Mouse (Mus musculus) stomach, postnatal 0 days (tissue): Measurements from ENCODE around the gene Fam57a. TPM values are rescaled to one million over a fixed set of nuclear protein-coding genes. Genes with fewer than 3 reads are reported as not detected.

Source experiments
- ATAC-seq: fragments of 200-750 bp; cut with Nextera tagmentation; 2 replicates; pipeline ENCODE4 v1.8.0; 2017; ENCODE audit not compliant: low FRiP score, low TSS enrichment
- DNase-seq: peaks from one replicate; pipeline ENCODE4 v3.0.0-alpha.2; 2016; ENCODE audit warnings: low spot score
- H3K27ac ChIP-seq: fragments of 300-500 bp; sonication (generic); replicated peaks from 2 replicates; pipeline ENCODE4 v1.5.1; 2014; ENCODE audit warnings: mild to moderate bottlenecking, control low read depth
- H3K27me3 ChIP-seq: fragments of 300-500 bp; sonication (generic); 2 replicates; pipeline ENCODE4 v1.6.1; 2014; ENCODE audit warnings: low read length; ENCODE audit not compliant: control insufficient read depth, insufficient read depth
- H3K36me3 ChIP-seq: fragments of 300-500 bp; sonication (generic); 2 replicates; pipeline ENCODE4 v1.6.1; 2014; ENCODE audit warnings: low read length, mixed read lengths; ENCODE audit not compliant: control insufficient read depth, insufficient read depth
- H3K4me1 ChIP-seq: fragments of 300-500 bp; sonication (generic); replicated peaks from 2 replicates; pipeline ENCODE4 v1.6.1; 2014; ENCODE audit warnings: antibody characterized with exemption; ENCODE audit not compliant: control insufficient read depth, insufficient read depth
- H3K4me2 ChIP-seq: fragments of 300-500 bp; sonication (generic); replicated peaks from 2 replicates; pipeline ENCODE4 v1.6.1; 2014; ENCODE audit warnings: low read depth, mild to moderate bottlenecking, control low read depth, moderate library complexity
- H3K4me3 ChIP-seq: fragments of 300-500 bp; sonication (generic); 2 replicates; pipeline ENCODE4 v1.5.1; 2014; ENCODE audit warnings: low read depth, low read length, control low read depth
- H3K9ac ChIP-seq: fragments of 300-500 bp; sonication (generic); 2 replicates; pipeline ENCODE4 v1.6.1; 2014; ENCODE audit warnings: mild to moderate bottlenecking, low read length, control low read depth, mixed read lengths
- H3K9me3 ChIP-seq: fragments of 300-500 bp; sonication (generic); 2 replicates; pipeline ENCODE4 v1.6.1; 2016; ENCODE audit warnings: low read length; ENCODE audit not compliant: control insufficient read depth
- CTCF ChIP-seq: IDR thresholded peaks from 2 replicates; pipeline ENCODE4 v1.5.1; 2016; ENCODE audit warnings: antibody characterized with exemption, low read depth, mild to moderate bottlenecking, moderate library complexity
- EP300 ChIP-seq: optimal IDR thresholded peaks from 2 replicates; pipeline ENCODE3; 2016; ENCODE audit warnings: antibody characterized with exemption
- WGBS: fragments of 180-500 bp; shearing (Covaris S2); extraction: QIAGEN DNeasy Blood & Tissue Kit; methylation state at CpG from one replicate; pipeline ENCODE4 v1.1.7; 2014; 5-methylcytosine and 5-hydroxymethylcytosine counted together
- polyA plus RNA-seq: library from polyadenylated mRNA; unstranded; fragments of >200 nt; fragmentation: Nextera tagmentation; extraction: Ambion mirVana; gene quantifications from 2 replicates; pipeline ENCODE4 v1.2.1, GENCODE M21; 2015

Fam57a gene
- polyA plus RNA-seq, 1 experiment from 2014 or later, result 328 TPM

GRCm38 (mm10) chr11:76154200-76154599 lies 25.3 kb upstream of the Fam57a start:
- DNase-seq (no peak), ATAC-seq (no peak)
- TF ChIP-seq CTCF, result no peak
- TF ChIP-seq EP300, result no peak
- Histone ChIP-seq H3K9ac (no peak overlapping the region), H3K27me3 (no peaks in the 10 kb centered on the region), H3K4me2 (no peak overlapping the region), H3K36me3 (0 out of 2 replicates have a peak, but pooled peaks cover 7% of the 10 kb centered on the region), H3K4me3 (no peak overlapping the region), H3K9me3 (no peaks in the 10 kb centered on the region), H3K4me1 (peaks cover 2% of the 10 kb centered on the region; the same call in 1 of the 2 replicates), H3K27ac (no peak overlapping the region)
- WGBS, result 94% methylated on average over 2 of the region's 2 CpGs

- Histone ChIP-seq H3K4me1 (no peaks in the 10 kb centered on the region), H3K4me3 (no peak overlapping the region), H3K27me3 (no peaks in the 10 kb centered on the region), H3K9ac (no peak overlapping the region), H3K4me2 (no peak overlapping the region), H3K36me3 (peaks cover 7% of the 10 kb centered on the region; the same call in 1 of the 2 replicates), H3K9me3 (no peaks in the 10 kb centered on the region), H3K27ac (no peak overlapping the region)
- no peak for DNase-seq
- ATAC-seq, result no peak
- WGBS, result 64% methylated on average over 2 of the region's 2 CpGs
- TF ChIP-seq EP300, result no peak
- no peak for TF ChIP-seq CTCF
These were observed 24.6 kb upstream of the Fam57a start for GRCm38 (mm10) chr11:76154861-76155260.

GRCm38 (mm10) chr11:76158375-76158774 lies 21.1 kb upstream of the Fam57a start:
- Histone ChIP-seq H3K9me3 (no peaks in the 10 kb centered on the region), H3K4me1 (no peaks in the 10 kb centered on the region), H3K4me2 (no peak overlapping the region), H3K27me3 (no peaks in the 10 kb centered on the region), H3K4me3 (no peak overlapping the region), H3K36me3 (peaks cover 10% of the 10 kb centered on the region), H3K9ac (no peak overlapping the region), H3K27ac (0 out of 2 replicates have a peak overlapping the region, but pooled peaks have one; percentile 13)
- TF ChIP-seq EP300 (no peak), CTCF (no peak)
- ATAC-seq, result no peak
- DNase-seq, result no peak
- WGBS, result 85% methylated on average over 2 of the region's 2 CpGs

GRCm38 (mm10) chr11:76160251-76160650 lies 19.2 kb upstream of the Fam57a start:
- no peak for TF ChIP-seq CTCF
- TF ChIP-seq EP300, result no peak
- DNase-seq (no peak), ATAC-seq (no peak)
- WGBS, result 37% methylated on average over 6 of the region's 6 CpGs
- Histone ChIP-seq H3K27me3 (no peaks in the 10 kb centered on the region), H3K9ac (no peak overlapping the region), H3K4me1 (no peaks in the 10 kb centered on the region), H3K4me3 (no peak overlapping the region), H3K27ac (no peak overlapping the region), H3K9me3 (no peaks in the 10 kb centered on the region), H3K4me2 (no peak overlapping the region), H3K36me3 (peaks cover 9% of the 10 kb centered on the region)

- DNase-seq, result no peak
- TF ChIP-seq CTCF (no peak), EP300 (no peak)
These were observed 12.8 kb upstream of the Fam57a start for GRCm38 (mm10) chr11:76166657-76167056.

GRCm38 (mm10) chr11:76167079-76167765 lies 12.2 kb upstream of the Fam57a start:
- peak; percentile 64 for ATAC-seq

More at GRCm38 (mm10) chr11:76166657-76167056, 12.8 kb upstream of the Fam57a start:
- Histone ChIP-seq H3K27ac (no peak overlapping the region), H3K9ac (no peak overlapping the region), H3K9me3 (no peaks in the 10 kb centered on the region), H3K4me3 (no peak overlapping the region), H3K27me3 (no peaks in the 10 kb centered on the region), H3K36me3 (peaks cover 5% of the 10 kb centered on the region), H3K4me2 (no peak overlapping the region), H3K4me1 (no peaks in the 10 kb centered on the region)
- 69% methylated on average over 4 of the region's 4 CpGs for WGBS
- ATAC-seq, result peak; percentile 22; the same call in 1 of the 2 replicates

More at GRCm38 (mm10) chr11:76167079-76167765, 12.2 kb upstream of the Fam57a start:
- Histone ChIP-seq H3K4me3 (no peak overlapping the region), H3K4me1 (no peaks in the 10 kb centered on the region), H3K27ac (no peak overlapping the region), H3K27me3 (no peaks in the 10 kb centered on the region), H3K36me3 (peaks cover 5% of the 10 kb centered on the region), H3K4me2 (no peak overlapping the region), H3K9ac (no peak overlapping the region), H3K9me3 (no peaks in the 10 kb centered on the region)
- WGBS, result 11% methylated on average over 5 of the region's 5 CpGs
- peak; percentile 76 for DNase-seq
- TF ChIP-seq CTCF (peak; percentile 88), EP300 (no peak)
